Mouse (Mus musculus) intestine, postnatal 0 days (tissue): ENCODE data around the gene Nectin4. TPM values are rescaled to one million over a fixed set of nuclear protein-coding genes. Genes with fewer than 3 reads are reported as not detected.

ENCODE experiments used
- ATAC-seq: fragments of 200-750 bp; cut with Nextera tagmentation; 2 replicates; pipeline ENCODE4 v1.8.0; 2017; ENCODE audit warnings: mild to moderate bottlenecking, moderate TSS enrichment, moderate library complexity
- H3K27ac ChIP-seq: fragments of 300-500 bp; sonication (generic); 2 replicates; pipeline ENCODE4 v1.5.1; 2014; ENCODE audit warnings: mild to moderate bottlenecking, low read depth, low read length, moderate library complexity
- H3K27me3 ChIP-seq: fragments of 300-500 bp; sonication (generic); replicated peaks from 2 replicates; pipeline ENCODE4 v1.6.1; 2014; ENCODE audit warnings: low read length, mixed read lengths; ENCODE audit not compliant: control insufficient read depth, insufficient read depth
- H3K36me3 ChIP-seq: fragments of 300-500 bp; sonication (generic); 2 replicates; pipeline ENCODE4 v1.6.1; 2014; ENCODE audit warnings: mild to moderate bottlenecking, moderate library complexity; ENCODE audit not compliant: control insufficient read depth, insufficient read depth
- H3K4me1 ChIP-seq: fragments of 300-500 bp; sonication (generic); replicated peaks from 2 replicates; pipeline ENCODE4 v1.6.1; 2014; ENCODE audit warnings: antibody characterized with exemption, low read length, mixed read lengths; ENCODE audit not compliant: control insufficient read depth, insufficient read depth
- H3K4me2 ChIP-seq: fragments of 300-500 bp; sonication (generic); replicated peaks from 2 replicates; pipeline ENCODE4 v1.6.1; 2014; ENCODE audit warnings: low read depth, mild to moderate bottlenecking, moderate library complexity
- H3K4me3 ChIP-seq: fragments of 300-500 bp; sonication (generic); 2 replicates; pipeline ENCODE4 v1.5.1; 2014; ENCODE audit warnings: low read depth, low read length
- H3K9ac ChIP-seq: fragments of 300-500 bp; sonication (generic); 2 replicates; pipeline ENCODE4 v1.6.1; 2014; ENCODE audit warnings: mild to moderate bottlenecking, low read depth, low read length
- H3K9me3 ChIP-seq: fragments of 300-500 bp; sonication (generic); 2 replicates; pipeline ENCODE4 v1.6.1; 2016; ENCODE audit warnings: mixed run types; ENCODE audit not compliant: control insufficient read depth
- CTCF ChIP-seq: sonication (generic); IDR thresholded peaks from 2 replicates; pipeline ENCODE4 v1.5.1; 2016; ENCODE audit warnings: low read depth, mild to moderate bottlenecking, control low read depth, antibody characterized with exemption, moderate library complexity
- WGBS: fragments of 180-500 bp; shearing (Covaris S2); extraction: QIAGEN DNeasy Blood & Tissue Kit; methylation state at CpG from one replicate; pipeline ENCODE4 v1.1.7; 2014; 5-methylcytosine and 5-hydroxymethylcytosine counted together
- polyA plus RNA-seq: library from polyadenylated mRNA; unstranded; fragments of >200 nt; fragmentation: Nextera tagmentation; extraction: Ambion mirVana; gene quantifications from 2 replicates; pipeline ENCODE4 v1.2.1, GENCODE M21; 2015

Gene Nectin4
- polyA plus RNA-seq, 1 experiment from 2014 or later, result 0.48 TPM

DNA sequence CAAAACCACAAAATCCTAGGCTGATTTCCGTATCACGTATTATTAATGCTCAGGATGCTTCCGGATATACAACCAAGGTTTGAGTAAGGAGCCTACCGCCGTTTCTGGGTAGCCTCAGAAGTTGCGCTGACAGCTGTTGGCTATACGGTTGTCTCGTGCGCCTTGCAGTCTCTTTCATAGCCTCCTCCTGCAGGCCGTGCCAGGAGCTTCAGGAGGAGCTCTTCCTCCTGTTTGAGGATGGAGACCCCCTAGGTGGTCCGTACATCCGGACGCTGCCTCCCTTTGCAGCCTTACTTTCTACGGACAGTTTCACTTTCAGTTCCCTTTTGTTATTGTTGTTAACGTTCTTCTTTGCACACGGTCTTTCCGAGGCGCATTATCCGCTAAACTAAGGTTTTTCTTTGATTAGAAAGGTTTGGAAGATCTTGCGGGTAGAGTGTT lies 42.1 kb downstream of the Nectin4 start:
- 0 out of 2 replicates have a peak, but pooled peaks cover 6% of the 10 kb centered on the region for H3K27me3 ChIP-seq
- no peaks in the 10 kb centered on the region for H3K4me1 ChIP-seq
- H3K27ac ChIP-seq, result peak overlapping the region; percentile 91
- peak; percentile 43 for TF ChIP-seq CTCF
- peaks cover 18% of the 10 kb centered on the region for H3K36me3 ChIP-seq
- peak overlapping the region; percentile 100 for H3K4me3 ChIP-seq
- H3K4me2 ChIP-seq, result peak overlapping the region; percentile 72
- H3K9me3 ChIP-seq, result no peaks in the 10 kb centered on the region
- H3K9ac ChIP-seq, result peak overlapping the region; percentile 93
- WGBS, result under 1% methylated on average over 20 of the region's 20 CpGs
- ATAC-seq, result peak; percentile 17; the same call in 1 of the 2 replicates

GRCm38 (mm10) chr1:171412446-171412845 lies 42.5 kb downstream of the Nectin4 start:
- 49% methylated on average over 3 of the region's 3 CpGs for WGBS
- Histone ChIP-seq H3K4me3 (peak overlapping the region; percentile 100), H3K27ac (peak overlapping the region; percentile 91), H3K27me3 (0 out of 2 replicates have a peak, but pooled peaks cover 6% of the 10 kb centered on the region), H3K36me3 (peaks cover 23% of the 10 kb centered on the region), H3K9ac (peak overlapping the region; percentile 93), H3K4me2 (peak overlapping the region; percentile 72), H3K9me3 (no peaks in the 10 kb centered on the region), H3K4me1 (no peaks in the 10 kb centered on the region)
- no peak for TF ChIP-seq CTCF
- no peak for ATAC-seq

DNA sequence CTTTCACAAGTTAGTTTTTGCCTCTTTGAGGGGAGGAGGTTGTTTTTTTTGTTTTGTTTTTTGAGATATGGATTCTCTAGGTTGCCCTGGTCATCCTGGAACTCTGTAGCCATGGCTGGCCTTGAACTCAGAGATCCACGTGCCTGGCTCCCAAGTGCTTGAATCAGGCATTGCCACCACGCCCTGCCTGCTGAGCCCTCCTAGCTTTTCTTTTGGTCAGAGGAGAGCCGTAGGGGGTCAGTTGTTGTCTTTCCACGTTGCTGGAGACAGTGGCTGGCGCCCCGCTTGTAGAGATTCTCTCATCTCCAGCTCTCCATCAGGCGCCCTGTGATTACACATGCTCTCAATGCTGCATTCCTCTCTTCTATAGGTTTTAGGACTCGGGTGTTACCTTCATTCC lies 43.7 kb downstream of the Nectin4 start:
- Histone ChIP-seq H3K4me2 (no peak overlapping the region), H3K4me3 (no peak overlapping the region), H3K4me1 (no peaks in the 10 kb centered on the region), H3K9me3 (no peaks in the 10 kb centered on the region), H3K9ac (no peak overlapping the region), H3K36me3 (peaks cover 33% of the 10 kb centered on the region), H3K27me3 (0 out of 2 replicates have a peak, but pooled peaks cover 6% of the 10 kb centered on the region), H3K27ac (no peak overlapping the region)
- ATAC-seq, result no peak
- no peak for TF ChIP-seq CTCF
- WGBS, result 77% methylated on average over 8 of the region's 8 CpGs

DNA sequence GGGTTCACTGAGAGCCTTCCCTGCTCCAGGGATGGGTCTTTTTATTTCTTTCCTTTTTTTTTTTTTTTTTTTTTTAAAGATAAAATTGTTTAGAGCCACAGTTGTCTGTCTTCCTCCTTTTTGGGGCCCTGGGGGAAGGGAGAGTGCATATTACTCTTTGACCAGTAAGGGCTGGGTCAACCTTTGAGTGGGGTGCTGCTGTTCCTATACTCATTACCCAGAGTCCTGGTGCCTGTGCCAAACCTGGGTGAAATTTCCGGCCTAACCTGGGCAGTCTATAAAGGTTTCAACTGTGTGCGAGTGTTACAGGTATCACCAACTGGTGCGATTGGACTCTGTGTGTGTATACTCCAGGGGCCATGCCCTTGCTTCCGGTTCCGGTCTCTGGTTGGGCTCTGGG lies 48.8 kb downstream of the Nectin4 start, which contains the start of gene Tstd1:
Tstd1 (plus strand) TSS at position 213 of the 400 bp plus-strand sequence.
- H3K36me3 ChIP-seq, result peaks cover 55% of the 10 kb centered on the region
- ATAC-seq, result peak; percentile 41; the same call in 1 of the 2 replicates
- no peak within 1 kb of the TSS for H3K4me3 ChIP-seq
- no peak within 1 kb of the TSS for H3K27ac ChIP-seq
- H3K9ac ChIP-seq, result no peak within 1 kb of the TSS
- WGBS, result 83% methylated on average over 5 of the region's 5 CpGs
- no peak within 1 kb of the TSS for H3K4me2 ChIP-seq
- no peaks in the 10 kb centered on the region for H3K27me3 ChIP-seq
- no peak for TF ChIP-seq CTCF
- no peaks in the 10 kb centered on the region for H3K9me3 ChIP-seq
- H3K4me1 ChIP-seq, result no peaks in the 10 kb centered on the region

GRCm38 (mm10) chr1:171419291-171419882 lies 49.5 kb downstream of the Nectin4 start:
- Histone ChIP-seq H3K4me1 (no peaks in the 10 kb centered on the region), H3K9me3 (no peaks in the 10 kb centered on the region), H3K4me2 (no peak overlapping the region), H3K4me3 (no peak overlapping the region), H3K27me3 (no peaks in the 10 kb centered on the region), H3K9ac (no peak overlapping the region), H3K27ac (no peak overlapping the region), H3K36me3 (peaks cover 55% of the 10 kb centered on the region)
- TF ChIP-seq CTCF, result no peak
- 76% methylated on average over 12 of the region's 12 CpGs for WGBS
- ATAC-seq, result no peak

GRCm38 (mm10) chr1:171419905-171420304 lies 50.0 kb downstream of the Nectin4 start:
- no peaks in the 10 kb centered on the region for H3K27me3 ChIP-seq
- WGBS, result 89% methylated on average over 5 of the region's 5 CpGs
- no peak overlapping the region for H3K9ac ChIP-seq
- no peak for TF ChIP-seq CTCF
- H3K36me3 ChIP-seq, result peaks cover 55% of the 10 kb centered on the region
- no peak overlapping the region for H3K27ac ChIP-seq
- no peak overlapping the region for H3K4me2 ChIP-seq
- H3K9me3 ChIP-seq, result no peaks in the 10 kb centered on the region
- no peaks in the 10 kb centered on the region for H3K4me1 ChIP-seq
- ATAC-seq, result no peak
- H3K4me3 ChIP-seq, result no peak overlapping the region
